Mouse (Mus musculus) retina, postnatal 7 days (tissue): ENCODE results near the gene Heatr5b.

Experiments
- DNase-seq: peaks from one replicate; pipeline ENCODE4 v3.0.0-alpha.2; 2012; ENCODE audit warnings: low read depth, low spot score

The Heatr5b gene

DNA sequence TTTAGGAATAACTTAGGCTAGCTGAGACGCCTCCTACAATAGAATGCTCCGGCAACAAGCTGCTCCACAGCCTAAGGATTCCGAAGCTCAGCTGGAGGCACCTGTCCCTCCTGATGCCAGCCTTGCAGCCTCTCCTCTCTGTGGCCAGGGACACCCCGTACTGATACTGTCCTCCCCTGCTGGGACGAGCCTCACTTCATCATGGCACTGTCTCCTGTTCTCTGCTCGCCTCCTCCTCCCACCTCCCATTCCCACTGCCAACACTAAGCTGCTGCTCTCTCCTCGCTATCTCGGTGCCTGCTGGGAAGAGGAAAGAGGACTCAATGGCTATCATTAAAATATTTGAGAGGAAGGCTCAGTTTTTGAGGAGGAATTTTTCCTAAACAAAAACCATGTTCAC lies 67.6 kb downstream of the Heatr5b start:
- DNase-seq: no peak

DNA sequence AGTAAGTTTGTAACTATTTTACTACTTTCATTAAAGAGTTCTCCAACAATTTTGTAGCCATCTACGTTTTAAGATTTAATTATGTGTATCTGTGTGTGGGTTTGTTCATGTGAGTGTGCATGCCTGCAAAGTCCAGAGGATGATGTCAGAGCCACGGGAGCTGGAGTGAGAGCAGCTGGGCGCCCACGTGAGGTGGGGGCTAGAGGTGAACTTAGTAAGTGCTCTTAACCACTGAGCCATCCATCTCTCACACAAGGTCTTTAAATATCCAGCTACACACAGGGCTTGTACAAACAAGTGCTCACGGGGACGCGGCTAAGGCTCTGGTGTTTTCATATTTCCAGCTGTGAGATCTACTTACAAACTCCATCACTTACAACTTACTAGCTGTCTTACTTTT lies 69.1 kb downstream of the Heatr5b start:
- DNase-seq: no peak

DNA sequence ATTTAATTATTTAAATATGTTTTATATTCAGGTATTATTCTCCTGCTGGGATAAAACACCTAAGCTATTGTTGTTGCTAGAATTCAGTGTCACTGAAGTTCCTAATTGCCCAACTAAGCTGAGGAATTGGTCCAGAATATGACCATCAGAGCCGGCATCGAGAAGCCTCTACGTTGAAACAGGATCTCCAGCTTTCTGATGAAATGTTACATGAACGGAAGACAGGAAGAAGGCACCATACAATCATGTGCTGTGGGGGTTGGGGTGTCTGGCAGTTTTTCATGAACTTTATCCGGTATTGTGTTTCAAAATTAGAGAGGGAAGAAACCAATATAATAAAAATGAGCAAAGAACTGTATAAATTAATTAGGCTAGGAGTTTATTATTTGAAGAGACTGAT lies 71.9 kb downstream of the Heatr5b start:
- DNase-seq: no peak

DNA sequence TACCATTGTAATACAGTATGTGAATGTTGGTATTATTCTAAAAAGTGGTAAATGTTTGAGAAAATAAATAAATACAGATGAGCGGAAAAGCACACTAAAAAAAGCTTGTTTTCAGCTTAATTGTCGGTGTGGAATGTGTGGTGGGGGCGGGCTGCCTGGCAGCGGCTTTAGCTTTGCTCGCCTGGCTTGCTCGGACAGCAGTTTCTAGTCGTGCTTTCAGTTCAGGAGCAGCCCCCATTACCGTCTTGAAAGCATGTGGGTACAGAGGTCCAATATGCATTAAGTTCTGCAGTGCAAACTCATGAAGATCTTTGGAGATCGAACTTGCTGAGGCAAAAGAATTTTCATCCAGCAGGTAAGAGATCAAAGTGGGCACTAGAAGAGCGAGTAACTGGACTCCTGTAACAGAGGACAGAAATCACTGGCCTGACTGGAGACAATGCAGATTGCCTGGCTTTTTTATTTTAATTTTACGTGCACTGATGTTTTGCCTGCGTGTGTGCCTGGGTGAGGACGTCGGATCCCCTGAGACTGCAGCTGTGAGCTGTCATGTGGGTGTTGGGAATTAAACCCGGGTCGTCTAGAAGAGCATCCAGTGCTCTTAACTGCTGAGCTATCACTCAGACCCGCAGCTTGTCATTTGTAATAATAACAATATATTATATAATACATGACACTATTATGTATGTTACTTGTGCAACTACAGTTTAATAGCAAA lies 82.1 kb downstream of the Heatr5b start:
- DNase-seq: no peak

DNA sequence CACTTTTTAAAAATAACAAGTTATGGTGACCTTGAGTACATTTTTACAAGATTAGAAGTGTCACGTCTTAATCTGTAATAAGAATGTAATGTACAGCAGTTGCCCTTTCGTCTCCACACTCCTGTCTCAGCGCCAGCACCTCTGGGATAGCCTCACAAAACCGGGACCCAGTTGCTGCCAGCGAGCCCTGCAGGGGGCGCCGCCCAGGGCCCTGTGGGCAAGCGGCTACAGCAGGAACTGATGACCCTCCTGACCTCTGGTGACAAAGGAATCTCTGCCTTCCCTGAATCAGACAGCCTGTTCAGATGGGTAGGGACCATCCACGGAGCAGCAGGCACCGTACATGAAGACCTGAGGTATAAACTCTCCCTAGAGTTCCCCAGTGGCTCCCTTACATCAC lies 83.1 kb downstream of the Heatr5b start:
- DNase-seq: no peak

DNA sequence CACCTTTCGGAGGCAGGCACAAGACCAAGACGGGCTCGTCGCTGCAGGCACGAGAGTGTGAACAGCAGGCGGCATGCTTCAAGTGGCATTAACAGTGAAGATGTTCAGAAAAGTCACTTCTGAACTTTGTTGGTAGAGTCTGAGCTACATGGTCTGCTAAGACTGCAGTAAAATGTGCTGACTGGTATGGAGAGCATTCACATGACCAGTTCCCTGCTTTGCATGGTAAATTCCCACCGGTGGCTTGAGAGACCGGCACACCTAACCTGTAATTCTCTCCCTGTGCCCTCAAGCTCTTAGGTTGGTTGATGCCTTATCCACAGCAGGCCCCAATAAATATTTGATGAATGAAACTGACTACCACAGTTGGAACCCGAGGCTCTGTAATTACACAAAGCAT lies 86.7 kb downstream of the Heatr5b start:
- DNase-seq: no peak

DNA sequence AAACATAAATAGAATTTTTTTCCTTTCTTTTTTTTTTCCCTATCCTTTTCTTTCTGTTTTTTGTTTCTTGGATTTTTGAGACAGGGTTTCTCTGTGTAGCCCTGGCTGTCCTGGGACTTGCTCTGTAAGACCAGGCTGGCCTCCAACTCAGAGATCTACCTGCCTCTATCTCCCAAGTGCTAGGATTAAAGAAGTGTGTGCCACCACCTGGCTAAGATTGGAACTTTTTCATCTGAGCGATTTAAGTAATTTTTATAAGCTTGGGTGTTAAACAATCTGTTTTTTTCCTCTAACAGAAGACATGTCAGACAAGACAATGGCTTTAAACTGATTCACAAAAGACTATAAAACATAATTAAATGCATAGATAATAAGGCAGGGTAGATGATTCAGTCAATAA lies 96.7 kb downstream of the Heatr5b start:
- no peak for DNase-seq

DNA sequence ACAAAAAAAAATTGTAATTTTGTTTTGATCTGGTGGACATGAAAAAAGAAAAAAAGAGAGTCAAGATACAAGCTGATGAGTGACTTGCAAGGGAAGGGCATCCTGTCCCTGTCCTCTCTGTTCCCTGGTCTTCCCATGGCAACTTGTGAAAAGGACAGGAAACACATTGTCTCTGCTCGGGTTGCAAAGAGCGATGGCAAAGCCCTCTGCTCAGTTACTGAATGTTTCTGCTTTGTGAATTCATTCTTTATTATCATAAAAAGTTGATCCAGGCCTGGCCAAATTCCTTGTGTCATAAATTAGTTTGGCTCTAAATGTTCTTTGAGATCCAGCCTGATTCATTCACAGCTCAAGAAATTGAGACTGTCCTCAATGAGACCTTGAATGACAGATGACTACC lies 97.4 kb downstream of the Heatr5b start:
- DNase-seq: no peak

DNA sequence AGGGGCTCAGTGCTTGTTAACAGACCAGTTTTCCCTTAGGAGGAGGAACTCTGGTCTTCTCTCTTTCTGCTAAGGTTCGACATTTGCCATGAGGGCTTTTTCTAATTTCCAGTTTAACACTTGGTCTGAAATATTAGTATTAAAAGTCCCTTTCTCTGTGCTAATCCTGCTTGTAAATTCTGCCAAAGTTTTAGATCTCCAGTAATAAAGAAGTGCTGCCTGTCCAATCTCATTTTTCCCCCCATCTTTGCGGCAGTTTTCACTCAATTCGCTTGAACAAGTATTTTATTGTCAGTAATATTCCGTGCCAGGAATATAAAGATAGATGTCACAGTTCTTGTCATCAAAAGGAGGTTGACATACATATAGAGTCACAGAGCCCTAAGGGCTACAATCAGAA lies 98.1 kb downstream of the Heatr5b start, which contains the start of gene Strn:
Gene Strn, minus strand, starts transcription at position 101 of the 400 bp plus-strand sequence.
- DNase-seq: no peak

DNA sequence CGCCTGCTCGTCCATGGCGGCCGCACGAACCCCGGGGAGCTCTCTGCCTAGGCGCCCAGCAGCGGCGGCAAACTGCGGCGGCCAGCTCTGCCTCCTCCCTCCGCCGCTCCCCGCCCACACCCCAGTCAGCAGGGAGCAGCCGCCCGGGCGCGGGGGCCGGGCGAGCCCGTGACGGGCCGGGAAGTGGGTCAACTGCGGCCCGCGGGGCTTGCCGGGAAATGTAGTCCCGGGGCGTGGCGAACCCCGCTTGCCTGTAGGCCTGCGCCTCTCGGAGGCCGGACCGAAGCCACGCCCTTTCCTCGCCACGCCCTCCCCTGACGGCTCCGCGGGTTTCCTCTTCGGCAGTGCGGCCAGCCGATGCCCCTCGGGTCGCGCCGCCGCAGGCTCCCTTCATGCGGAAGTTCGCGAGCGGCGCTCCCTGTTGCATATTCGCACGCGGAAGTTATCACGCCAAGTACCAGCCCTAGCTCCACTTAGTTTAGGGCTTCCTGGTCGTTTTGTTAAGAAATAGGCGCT lies 98.6 kb downstream of the Heatr5b start:
- DNase-seq: peak; percentile 90

DNA sequence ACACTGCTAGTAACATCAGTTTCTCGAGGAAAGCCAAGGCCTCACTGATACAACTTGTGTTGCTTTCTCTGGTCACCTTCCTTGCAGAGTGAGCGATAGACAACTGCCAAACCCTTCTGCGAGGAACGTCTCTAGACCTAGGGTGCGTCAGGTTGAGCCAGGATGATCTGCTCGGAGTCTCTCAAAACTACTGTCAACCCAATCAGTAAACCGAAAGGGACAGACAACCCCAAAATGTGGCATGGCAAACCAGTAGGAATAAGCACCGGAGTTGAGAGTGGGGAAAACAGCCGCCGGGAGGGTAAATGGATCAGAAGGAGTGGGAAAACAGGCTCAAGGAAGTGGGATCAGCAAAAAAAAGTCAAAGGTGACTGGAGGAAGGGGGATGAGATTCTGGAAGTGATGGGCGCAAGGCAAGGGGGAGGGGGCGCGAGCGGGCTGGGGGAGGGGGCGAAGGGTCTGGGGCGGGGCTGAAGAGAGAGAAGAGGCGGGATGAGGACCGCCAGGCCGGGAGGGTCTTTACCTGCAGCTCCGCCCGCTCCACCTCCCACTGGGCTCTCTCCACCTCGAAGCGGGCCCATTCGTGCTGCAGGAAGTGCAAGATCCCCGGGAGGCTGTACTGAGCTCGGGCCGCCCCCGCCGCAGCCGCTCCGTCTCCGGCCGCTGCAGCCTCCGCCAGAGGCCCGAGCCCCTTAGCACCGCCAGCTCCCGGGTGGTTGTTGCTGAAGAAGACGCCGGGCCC lies 99.3 kb downstream of the Heatr5b start:
- DNase-seq: no peak

DNA sequence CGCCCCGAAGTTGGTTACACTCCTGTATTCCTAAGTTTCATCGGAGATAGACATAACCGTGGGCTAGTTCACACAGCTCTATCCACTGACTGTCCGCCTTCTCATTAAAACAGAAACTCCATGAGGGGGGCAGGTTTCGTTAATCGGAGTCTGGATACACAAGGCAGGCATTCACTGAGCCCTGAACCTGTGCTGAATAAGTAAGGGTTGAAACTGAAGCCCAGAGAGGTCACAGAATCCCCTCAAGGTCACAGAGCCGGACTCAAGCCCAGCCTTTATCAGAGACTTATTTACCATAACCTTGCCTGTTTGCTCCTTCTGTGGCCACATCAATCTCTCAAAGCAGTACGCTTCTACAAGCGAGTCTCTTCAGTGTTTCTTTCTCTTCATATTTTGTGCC lies 100.4 kb downstream of the Heatr5b start:
- no peak for DNase-seq

DNA sequence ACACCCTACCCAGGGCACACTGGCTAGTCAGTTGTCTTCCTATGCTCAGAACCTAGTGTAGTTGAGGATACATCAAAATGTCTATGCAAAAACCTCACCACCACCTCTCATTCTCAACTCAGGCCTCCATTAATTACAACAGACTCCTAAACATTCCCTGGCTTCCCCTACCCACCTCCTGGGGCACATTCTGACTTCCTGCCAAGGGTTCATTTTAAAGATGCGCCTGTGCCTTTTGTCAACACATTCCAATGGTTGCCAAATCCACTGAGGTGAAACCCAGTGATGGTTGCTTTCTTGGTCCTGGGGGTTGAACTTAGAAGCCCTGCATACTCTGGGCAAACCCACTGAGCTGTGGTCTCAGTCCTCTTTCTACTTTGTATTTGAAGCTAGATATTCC lies 103.1 kb downstream of the Heatr5b start:
- DNase-seq: no peak

DNA sequence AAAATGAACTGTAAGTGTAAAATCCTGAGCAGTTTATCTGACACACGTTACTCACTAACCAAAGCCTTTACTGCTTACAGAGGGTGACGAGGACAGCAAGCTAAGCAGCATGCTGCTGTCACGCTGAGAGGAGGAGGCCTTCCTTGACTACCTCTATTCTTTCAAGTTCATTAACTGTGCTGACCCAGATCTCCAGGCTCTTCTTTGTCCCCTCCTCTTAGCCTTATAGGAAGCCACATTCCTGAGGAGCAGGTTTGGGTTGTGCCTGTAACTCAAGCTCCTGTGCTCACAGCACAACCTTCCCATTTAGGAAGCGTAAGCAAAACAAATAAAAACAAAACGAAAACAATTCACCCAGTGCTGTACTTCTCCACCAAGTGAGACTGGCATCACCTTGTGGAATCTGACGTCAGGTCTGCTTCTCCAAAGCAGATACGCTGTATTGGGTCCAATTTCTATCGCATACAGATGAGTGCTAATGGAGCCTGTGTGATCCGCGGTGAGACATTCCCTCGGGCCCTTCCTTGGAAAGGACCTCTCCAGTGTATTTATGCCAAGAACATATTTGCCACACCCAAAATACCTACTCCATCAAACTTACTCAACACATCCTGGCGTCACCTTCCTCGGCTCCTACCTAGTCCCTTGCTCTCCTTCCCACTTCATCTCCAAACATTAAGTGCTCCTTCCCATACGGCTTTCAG lies 108.3 kb downstream of the Heatr5b start:
- DNase-seq: no peak

DNA sequence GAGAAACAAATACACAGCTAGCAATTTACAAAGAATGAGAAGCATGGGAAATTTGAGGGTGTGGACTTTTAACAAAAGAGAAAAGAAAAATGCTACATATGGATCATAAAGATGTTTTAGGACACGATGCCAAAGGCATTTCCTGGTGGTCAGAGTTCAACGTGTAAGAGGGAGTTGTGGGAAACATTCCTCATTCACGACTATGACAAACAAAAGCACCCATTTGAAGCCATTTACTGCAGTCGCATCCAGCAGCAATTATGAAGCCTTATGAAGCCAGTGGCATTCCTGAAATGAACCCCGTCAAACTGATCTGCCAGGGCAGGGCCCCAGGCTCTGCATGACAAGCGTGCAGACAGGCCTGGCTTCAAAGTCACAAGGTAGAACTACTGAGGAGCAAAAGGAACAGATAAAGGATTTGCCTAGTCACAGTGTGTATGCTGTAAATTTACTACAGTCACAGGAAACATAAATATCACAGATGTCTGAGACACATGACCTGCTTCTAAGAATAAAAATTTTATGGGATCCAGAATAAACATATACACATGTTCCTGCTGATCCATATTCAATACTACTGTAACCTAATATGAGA lies 110.6 kb downstream of the Heatr5b start:
- DNase-seq: no peak

DNA sequence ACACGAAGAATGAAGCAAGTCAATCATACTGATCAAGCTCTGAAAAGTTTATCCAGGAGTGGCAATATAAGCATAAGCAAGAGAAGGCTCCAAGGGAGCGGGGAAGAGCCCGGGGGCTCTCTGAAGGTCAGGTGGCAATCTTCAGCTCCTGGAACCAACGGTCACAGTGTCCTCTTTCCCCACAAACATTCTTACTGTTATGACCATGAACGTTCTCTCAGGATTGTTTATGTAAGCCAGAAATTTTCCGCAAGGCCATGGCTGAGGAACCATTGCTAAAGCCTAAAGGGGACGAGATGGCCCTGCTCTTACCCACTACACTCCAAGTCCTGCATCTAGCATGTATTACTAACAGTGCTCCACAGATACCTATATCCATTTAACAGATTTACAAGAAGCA lies 113.5 kb downstream of the Heatr5b start:
- no peak for DNase-seq

DNA sequence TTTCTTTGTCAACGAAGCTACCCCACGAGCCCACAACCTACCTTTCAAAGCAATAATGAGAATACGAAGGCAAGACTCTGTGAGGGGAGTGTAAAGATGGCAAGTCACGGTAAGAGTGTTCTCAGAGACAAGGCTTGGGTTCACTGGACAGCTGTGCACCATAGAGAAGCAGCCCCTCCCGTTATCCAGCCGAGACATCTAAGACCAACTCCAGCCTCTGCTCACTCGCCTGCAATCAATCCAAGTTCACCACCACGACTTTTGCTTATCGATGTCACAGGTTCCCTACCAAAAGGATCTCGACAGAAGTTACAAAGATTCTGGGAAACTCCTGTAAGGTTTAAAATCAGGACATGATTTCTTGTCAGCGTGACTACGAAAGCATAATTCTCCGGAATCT lies 116.1 kb downstream of the Heatr5b start:
- DNase-seq: no peak

DNA sequence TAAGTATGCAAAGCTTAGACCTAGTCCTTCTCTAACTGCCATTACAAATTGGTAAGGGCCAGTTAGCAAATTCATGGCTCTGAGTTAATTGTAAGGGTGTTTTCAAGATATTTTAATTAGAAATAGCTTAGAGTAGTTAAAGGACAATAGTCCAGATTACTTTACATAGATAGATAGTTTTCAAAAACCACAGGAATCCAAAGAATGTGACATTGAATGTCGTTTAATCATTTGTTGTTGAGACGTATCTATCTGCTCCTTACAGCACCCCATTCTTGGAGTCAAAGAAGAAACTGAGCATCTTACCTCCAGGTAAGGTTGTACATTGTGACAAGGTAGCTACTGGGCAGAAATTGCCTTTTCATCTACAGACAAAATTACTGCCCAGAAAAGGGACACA lies 124.9 kb downstream of the Heatr5b start:
- no peak for DNase-seq

DNA sequence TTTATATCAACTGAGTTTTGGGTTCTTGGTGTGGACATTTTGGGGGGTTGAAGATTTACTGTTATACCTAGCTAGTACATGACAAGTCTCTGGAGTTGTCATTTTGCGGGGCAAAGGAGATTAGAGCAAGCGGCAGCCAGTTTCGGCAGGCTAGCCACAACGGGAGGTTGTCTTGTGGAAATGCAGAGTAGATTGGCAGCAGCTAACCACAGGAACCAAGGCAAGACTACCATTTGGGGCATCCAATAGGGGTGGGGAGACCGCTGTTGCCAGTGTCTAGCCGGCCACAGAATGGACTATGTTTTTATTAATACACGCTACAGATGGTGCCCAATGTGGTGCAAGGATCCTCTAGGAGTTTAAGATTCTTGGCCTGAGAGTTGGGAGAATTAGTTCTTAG lies 126.7 kb downstream of the Heatr5b start:
- no peak for DNase-seq

DNA sequence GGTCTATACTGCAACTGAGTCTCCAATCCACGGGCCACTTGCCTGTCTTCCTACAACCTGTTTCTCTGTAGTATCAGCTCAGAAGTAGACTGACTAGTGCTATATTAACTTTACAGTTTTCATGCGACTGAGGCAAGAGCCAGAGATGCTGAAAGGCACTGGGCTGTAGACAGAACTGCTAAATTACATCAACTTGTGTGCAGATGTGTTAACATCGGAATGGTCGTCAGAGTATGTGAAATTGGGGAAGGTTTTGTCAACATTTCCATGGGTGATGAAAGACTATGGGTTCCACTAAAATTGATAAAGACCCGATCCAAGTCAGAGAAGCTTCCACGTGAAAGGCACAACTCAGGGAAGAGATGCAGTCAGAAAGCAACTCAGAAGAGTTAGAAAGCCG lies 132.2 kb downstream of the Heatr5b start:
- DNase-seq: no peak
